Mouse (Mus musculus) heart, embryonic 16.5 days (tissue): Measurements from ENCODE around the gene Hoxb6. TPM values are rescaled to one million over a fixed set of nuclear protein-coding genes. Genes with fewer than 3 reads are reported as not detected.
A peak's percentile ranks its signal among the peaks of the same experiment; 100 is the strongest.

Experiments used
- ATAC-seq: fragments of 200-750 bp; cut with Nextera tagmentation; replicated peaks from 2 replicates; pipeline ENCODE4 v1.8.0; 2017; ENCODE audit warnings: moderate number of reproducible peaks; ENCODE audit not compliant: insufficient read depth, low FRiP score; ENCODE audit errors: extremely low read depth
- H3K27ac ChIP-seq: fragments of 300-500 bp; sonication (generic); 2 replicates; pipeline ENCODE4 v1.5.1; 2014; ENCODE audit warnings: mild to moderate bottlenecking, low read length, control low read depth, moderate library complexity
- H3K27me3 ChIP-seq: fragments of 300-500 bp; sonication (generic); 2 replicates; pipeline ENCODE4 v1.6.1; 2014; ENCODE audit warnings: low read length, mixed read lengths; ENCODE audit not compliant: control insufficient read depth, insufficient read depth
- H3K36me3 ChIP-seq: fragments of 300-500 bp; sonication (generic); 2 replicates; pipeline ENCODE4 v1.6.1; 2014; ENCODE audit not compliant: control insufficient read depth, insufficient read depth
- H3K4me1 ChIP-seq: fragments of 300-500 bp; sonication (generic); 2 replicates; pipeline ENCODE4 v1.6.1; 2014; ENCODE audit warnings: low read length, mixed read lengths; ENCODE audit not compliant: control insufficient read depth, insufficient read depth
- H3K4me2 ChIP-seq: fragments of 300-500 bp; sonication (generic); 2 replicates; pipeline ENCODE4 v1.6.1; 2014; ENCODE audit warnings: low read depth, mild to moderate bottlenecking, control low read depth, low read length
- H3K4me3 ChIP-seq: fragments of 300-500 bp; sonication (generic); 2 replicates; pipeline ENCODE4 v1.5.1; 2014; ENCODE audit warnings: mild to moderate bottlenecking, control low read depth, low read length
- H3K9ac ChIP-seq: fragments of 300-500 bp; sonication (generic); 2 replicates; pipeline ENCODE4 v1.6.1; 2014; ENCODE audit warnings: low read length, control low read depth
- H3K9me3 ChIP-seq: fragments of 300-500 bp; sonication (generic); replicated peaks from 2 replicates; pipeline ENCODE4 v1.6.1; 2016; ENCODE audit warnings: low read length; ENCODE audit not compliant: control insufficient read depth
- WGBS: fragments of 180-500 bp; shearing (Covaris S2); extraction: QIAGEN DNeasy Blood & Tissue Kit; methylation state at CpG from one replicate; pipeline ENCODE4 v1.1.7; 2014; 5-methylcytosine and 5-hydroxymethylcytosine counted together
- polyA plus RNA-seq: library from polyadenylated mRNA; unstranded; fragments of >200 nt; fragmentation: Nextera tagmentation; extraction: Ambion mirVana; gene quantifications from 2 replicates; pipeline ENCODE4 v1.2.1, GENCODE M21; 2015

Hoxb6 gene
- polyA plus RNA-seq, 1 experiment from 2014 or later, result not detected

DNA sequence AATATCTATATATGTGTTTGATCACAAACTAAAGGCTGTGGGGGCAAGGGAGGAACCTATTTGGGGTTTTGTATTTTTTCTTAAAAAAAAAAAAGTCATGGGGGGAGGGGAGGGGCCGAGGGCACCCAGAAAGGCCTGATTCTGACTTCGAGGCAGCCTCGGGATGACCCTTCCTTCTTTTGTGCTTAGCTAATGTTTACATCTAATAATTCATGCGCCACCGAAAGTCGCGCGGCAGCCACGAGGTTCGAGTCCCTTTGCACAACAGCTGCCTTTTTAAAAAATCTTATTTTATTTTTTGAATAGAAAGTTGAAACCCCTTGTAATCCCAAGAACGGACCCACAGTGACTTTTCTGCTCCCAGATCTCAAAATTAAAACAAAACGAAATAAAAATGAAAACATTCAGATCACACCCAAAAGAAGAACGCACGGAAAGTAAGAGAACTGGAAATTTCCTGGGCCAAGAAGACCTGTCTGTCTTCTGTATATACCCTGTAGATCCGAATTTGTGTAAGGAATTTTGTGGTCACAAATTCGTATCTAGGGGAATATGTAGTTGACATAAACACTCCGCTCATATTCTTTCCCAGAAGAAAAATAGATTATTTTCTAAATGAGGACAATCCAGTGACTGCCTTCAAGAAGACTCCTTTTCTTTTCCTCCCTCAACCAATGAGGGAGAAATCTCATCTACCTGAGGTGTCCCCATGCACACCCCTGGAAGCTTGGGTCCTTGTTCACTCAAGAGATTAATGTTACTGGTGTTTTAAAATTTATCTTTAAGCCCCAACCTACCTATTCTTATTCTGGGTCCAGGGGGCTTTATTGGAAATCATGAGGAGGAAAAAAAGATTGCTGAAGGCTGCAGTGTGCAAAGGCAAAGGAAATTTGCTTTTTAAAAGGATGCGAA, 24.7 kb downstream of the Hoxb6 start:
- 15% methylated on average over 18 of the region's 18 CpGs for WGBS

DNA sequence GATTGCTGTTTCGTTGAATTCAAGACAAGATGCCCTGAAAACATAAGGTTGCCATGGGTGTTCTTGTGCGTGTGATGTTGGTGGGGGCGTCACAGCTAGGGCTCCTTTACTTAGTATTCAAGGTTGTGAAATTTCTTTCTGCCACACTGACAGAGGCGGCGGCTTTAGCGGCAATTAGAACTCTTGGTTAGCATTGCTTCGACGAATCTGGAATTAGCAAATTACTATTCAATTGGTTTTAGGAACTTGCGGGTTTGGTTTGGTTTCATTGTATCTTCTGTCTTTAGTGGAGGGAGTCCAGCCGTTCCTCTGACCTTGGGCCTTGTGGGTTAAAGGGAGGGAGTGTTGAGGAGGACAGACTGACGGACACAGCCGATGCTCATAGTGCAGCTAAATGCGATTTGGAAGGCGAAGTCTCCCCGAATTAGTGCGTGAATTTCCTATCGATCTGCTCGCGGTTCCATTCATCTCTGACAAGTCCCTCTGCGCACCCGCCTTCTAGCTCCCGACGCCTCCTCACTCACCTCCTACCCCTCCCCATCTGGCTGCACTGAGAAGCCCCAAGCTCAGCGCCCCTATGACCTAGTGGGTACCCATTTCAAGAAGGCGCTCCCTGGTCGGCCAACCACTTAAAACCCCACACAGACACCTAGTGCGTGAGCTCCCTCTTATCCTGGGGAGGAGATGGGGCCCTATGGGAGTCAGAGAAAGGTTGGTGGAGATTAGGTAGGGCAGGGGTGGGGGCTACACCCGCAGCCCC, 25.5 kb downstream of the Hoxb6 start, which contains the start of gene Hoxb4:
TSS of gene Hoxb4 (plus strand) at position 660 of the 760 bp plus-strand sequence.
- WGBS, result 7% methylated on average over 28 of the region's 28 CpGs
- Histone ChIP-seq H3K4me3 (peak within 1 kb of the TSS; percentile 50), H3K4me1 (no peaks in the 10 kb centered on the region), H3K9ac (peak within 1 kb of the TSS; percentile 65), H3K4me2 (peak within 1 kb of the TSS; percentile 54), H3K27me3 (peaks cover 93% of the 10 kb centered on the region), H3K27ac (peak within 1 kb of the TSS; percentile 41), H3K9me3 (no peaks in the 10 kb centered on the region), H3K36me3 (no peaks in the 10 kb centered on the region)
- 0 out of 2 replicates have a peak, but pooled peaks have one; percentile 14 for ATAC-seq

More for the DNA sequence above, 24.7 kb downstream of the Hoxb6 start:
- no peaks in the 10 kb centered on the region for H3K36me3 ChIP-seq
- no peak overlapping the region for H3K4me3 ChIP-seq
- no peak overlapping the region for H3K4me2 ChIP-seq
- no peak for ATAC-seq
- H3K9ac ChIP-seq, result no peak overlapping the region
- no peaks in the 10 kb centered on the region for H3K4me1 ChIP-seq
- no peaks in the 10 kb centered on the region for H3K9me3 ChIP-seq
- peaks cover 93% of the 10 kb centered on the region for H3K27me3 ChIP-seq
- no peak overlapping the region for H3K27ac ChIP-seq

DNA sequence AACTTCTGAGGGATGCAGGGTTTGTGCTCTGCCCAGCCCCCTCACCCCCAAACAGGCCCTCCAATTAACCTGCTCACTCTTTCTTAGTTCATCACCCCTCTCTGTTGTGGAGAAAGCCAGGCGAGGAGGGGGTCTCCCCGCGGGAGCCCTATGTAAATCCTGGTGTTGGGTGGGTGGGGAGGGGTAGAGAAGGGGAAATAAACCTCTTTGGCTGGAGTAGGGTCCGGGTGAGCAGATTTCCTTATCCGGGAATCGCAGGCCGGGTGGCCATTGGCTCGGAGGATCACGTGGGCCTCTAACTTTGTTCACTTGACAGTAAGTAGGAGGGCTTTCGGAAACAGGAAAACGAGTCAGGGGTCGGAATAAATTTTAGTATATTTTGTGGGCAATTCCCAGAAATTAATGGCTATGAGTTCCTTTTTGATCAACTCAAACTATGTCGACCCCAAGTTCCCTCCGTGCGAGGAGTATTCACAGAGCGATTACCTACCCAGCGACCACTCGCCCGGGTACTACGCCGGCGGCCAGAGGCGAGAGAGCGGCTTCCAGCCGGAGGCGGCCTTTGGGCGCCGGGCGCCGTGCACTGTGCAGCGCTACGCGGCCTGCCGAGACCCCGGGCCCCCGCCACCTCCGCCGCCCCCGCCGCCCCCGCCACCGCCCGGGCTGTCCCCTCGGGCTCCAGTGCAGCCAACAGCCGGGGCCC, 26.2 kb downstream of the Hoxb6 start:
- WGBS, result under 1% methylated on average over 44 of the region's 45 CpGs
- ATAC-seq, result peak; percentile 60; the same call in 1 of the 2 replicates
- peak overlapping the region; percentile 65 for H3K9ac ChIP-seq
- H3K9me3 ChIP-seq, result no peaks in the 10 kb centered on the region
- H3K4me1 ChIP-seq, result no peaks in the 10 kb centered on the region
- H3K36me3 ChIP-seq, result no peaks in the 10 kb centered on the region
- peak overlapping the region; percentile 50 for H3K4me3 ChIP-seq
- H3K27me3 ChIP-seq, result peaks cover 93% of the 10 kb centered on the region
- peak overlapping the region; percentile 41 for H3K27ac ChIP-seq
- H3K4me2 ChIP-seq, result peak overlapping the region; percentile 54

DNA sequence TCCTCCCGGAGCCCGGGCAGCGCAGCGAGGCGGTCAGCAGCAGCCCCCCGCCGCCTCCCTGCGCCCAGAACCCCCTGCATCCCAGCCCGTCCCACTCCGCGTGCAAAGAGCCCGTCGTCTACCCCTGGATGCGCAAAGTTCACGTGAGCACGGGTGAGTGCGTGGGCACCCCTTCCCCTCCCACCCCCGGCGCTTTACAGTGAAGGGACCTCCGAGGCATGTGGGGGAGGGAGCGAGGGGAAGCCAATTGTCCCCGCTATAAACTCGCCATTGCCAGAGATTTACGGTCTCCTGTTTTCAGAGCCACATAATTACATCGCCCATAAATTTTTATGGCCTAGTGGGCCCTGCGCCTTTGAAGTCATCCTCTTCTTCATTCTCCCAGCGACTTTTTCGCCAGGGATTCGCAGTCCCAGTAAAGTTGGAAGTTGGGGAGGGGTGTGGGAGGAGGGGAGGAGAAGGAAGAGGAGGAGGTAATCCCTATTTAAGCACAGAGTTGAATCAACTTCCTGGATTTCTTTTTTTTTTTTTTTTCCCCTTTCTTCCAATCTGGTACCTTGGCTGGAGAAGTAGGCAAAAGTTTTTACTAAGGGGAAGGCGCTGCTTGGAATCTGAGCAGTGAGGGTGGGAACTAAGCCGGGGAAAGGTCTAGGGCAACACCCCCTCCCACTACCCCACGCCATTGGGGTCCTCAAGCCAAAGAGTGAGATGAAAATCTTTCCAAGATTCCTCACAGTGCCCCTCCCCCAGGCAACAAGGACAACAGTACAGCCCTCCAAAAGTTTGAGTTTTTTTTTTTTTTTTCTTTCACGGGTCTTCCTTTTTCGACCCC, 27.0 kb downstream of the Hoxb6 start:
- peak overlapping the region; percentile 50 for H3K4me3 ChIP-seq
- H3K27ac ChIP-seq, result peak overlapping the region; percentile 49
- WGBS, result under 1% methylated on average over 31 of the region's 34 CpGs
- peak overlapping the region; percentile 65 for H3K9ac ChIP-seq
- peaks cover 93% of the 10 kb centered on the region for H3K27me3 ChIP-seq
- H3K4me2 ChIP-seq, result peak overlapping the region; percentile 54
- no peaks in the 10 kb centered on the region for H3K4me1 ChIP-seq
- no peaks in the 10 kb centered on the region for H3K36me3 ChIP-seq
- no peaks in the 10 kb centered on the region for H3K9me3 ChIP-seq
- no peak for ATAC-seq

DNA sequence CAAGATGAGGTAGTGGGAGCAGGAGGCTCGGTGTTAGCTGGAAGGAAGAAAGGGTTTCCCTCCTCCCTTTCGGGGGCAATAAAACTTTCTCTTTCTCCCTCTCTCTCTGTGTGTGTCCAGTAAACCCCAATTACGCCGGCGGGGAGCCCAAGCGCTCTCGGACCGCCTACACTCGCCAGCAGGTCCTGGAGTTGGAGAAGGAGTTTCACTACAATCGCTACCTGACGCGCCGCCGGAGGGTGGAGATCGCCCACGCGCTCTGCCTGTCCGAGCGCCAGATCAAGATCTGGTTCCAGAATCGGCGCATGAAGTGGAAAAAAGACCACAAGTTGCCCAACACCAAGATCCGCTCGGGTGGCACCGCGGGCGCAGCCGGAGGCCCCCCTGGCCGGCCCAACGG, 27.6 kb downstream of the Hoxb6 start:
- no peaks in the 10 kb centered on the region for H3K9me3 ChIP-seq
- H3K27me3 ChIP-seq, result peaks cover 94% of the 10 kb centered on the region
- peak overlapping the region; percentile 49; the same call in 1 of the 2 replicates for H3K27ac ChIP-seq
- no peaks in the 10 kb centered on the region for H3K4me1 ChIP-seq
- peak overlapping the region; percentile 54 for H3K4me2 ChIP-seq
- WGBS, result 2% methylated on average over 29 of the region's 29 CpGs
- no peak for ATAC-seq
- peak overlapping the region; percentile 50 for H3K4me3 ChIP-seq
- H3K36me3 ChIP-seq, result no peaks in the 10 kb centered on the region
- H3K9ac ChIP-seq, result peak overlapping the region; percentile 27

DNA sequence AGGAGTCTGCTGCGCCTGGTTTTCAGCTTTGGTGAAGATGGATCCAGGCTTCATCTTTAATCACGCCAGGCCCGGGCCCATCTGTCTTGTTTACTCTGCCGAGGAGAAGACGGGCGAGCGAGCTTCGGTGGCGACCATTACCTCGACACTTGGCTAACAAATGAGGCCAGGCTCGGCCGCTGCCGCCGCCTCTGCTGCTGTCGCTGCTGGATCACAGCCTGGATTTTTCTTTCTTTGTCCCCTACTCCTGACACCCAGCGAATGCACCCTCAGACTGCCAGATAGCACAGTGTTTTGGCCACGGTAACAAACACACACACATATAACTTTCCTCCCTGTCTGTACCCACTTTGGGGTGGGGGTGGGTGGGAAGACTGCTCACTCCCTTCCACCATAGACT, 28.4 kb downstream of the Hoxb6 start:
- ATAC-seq, result no peak
- WGBS, result 22% methylated on average over 17 of the region's 17 CpGs
- H3K9me3 ChIP-seq, result no peaks in the 10 kb centered on the region
- H3K27ac ChIP-seq, result no peak overlapping the region
- H3K9ac ChIP-seq, result no peak overlapping the region
- peak overlapping the region; percentile 5; the same call in 1 of the 2 replicates for H3K4me3 ChIP-seq
- H3K27me3 ChIP-seq, result peaks cover 94% of the 10 kb centered on the region
- H3K4me1 ChIP-seq, result no peaks in the 10 kb centered on the region
- no peaks in the 10 kb centered on the region for H3K36me3 ChIP-seq
- H3K4me2 ChIP-seq, result peak overlapping the region; percentile 13; the same call in 1 of the 2 replicates

DNA sequence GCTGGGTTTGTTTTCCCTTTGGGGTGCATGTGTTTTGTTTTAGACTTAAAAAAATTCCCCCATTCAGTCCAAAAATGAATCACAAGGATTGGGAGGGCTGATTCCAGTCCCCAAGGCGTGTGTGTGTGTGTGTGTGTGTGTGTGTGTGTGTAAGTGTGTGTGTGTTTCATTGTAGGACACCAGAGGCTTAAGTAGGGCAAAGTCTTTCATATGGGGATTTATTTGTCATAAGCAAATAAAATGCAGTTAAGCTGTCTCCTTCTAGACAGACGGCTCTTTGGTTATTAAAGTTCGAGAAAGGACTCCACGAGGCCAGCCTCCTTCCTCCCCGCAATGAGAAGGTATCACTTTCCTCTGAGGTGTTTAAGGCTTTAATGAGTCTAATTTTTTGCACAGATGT, 29.6 kb downstream of the Hoxb6 start:
- Histone ChIP-seq H3K4me2 (no peak overlapping the region; the same call in 1 of the 2 replicates), H3K9me3 (no peaks in the 10 kb centered on the region), H3K27ac (no peak overlapping the region), H3K36me3 (no peaks in the 10 kb centered on the region), H3K27me3 (peaks cover 94% of the 10 kb centered on the region), H3K9ac (no peak overlapping the region), H3K4me1 (no peaks in the 10 kb centered on the region), H3K4me3 (no peak overlapping the region)
- 38% methylated on average over 5 of the region's 5 CpGs for WGBS
- no peak for ATAC-seq

DNA sequence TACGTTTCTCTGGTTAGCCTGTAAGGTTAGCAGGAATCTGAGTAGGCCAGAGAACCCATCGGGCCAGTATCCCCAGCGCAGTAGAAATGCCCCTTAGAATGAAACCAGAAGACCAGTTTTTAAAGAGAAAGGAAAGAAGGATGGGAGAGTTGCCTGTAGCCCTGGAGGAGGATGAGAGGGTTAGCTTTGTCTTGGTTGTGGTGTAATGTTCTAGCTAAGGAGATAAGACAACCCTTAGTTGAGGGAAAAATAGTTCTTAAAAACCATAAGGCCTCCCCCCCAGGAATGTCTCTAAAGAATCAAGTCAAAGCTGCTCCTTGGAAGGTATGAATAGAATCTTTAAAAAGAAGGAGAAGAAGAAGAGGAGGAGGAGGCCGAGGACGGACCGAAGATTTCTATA, 30.5 kb downstream of the Hoxb6 start:
- no peak overlapping the region for H3K9ac ChIP-seq
- no peaks in the 10 kb centered on the region for H3K9me3 ChIP-seq
- H3K27me3 ChIP-seq, result peaks cover 95% of the 10 kb centered on the region
- H3K4me1 ChIP-seq, result no peaks in the 10 kb centered on the region
- no peak overlapping the region for H3K4me2 ChIP-seq
- no peak overlapping the region for H3K27ac ChIP-seq
- whole genome bisulfite sequencing, result 31% methylated on average over 6 of the region's 6 CpGs
- H3K4me3 ChIP-seq, result no peak overlapping the region
- no peaks in the 10 kb centered on the region for H3K36me3 ChIP-seq
- no peak for ATAC-seq
